In genomic region chr16:20958905-20959304, GRCm38 (mm10) we compare ENCODE assay signal across 8 mouse cellular contexts.
DNase-seq lines count a peak whose midpoint lies in the region; ATAC-seq and TF ChIP-seq lines count a peak whose summit lies in the region.

No protein-coding gene starts in this region.

- H3K27ac ChIP-seq in lung, embryonic 16.5 days (ENCODE audit: low read length): no peak overlapping the region
- H3K27ac ChIP-seq in layer of hippocampus, adult 2 months: no peak overlapping the region

- H3K4me3 ChIP-seq in lung, embryonic 16.5 days (ENCODE audit: low read length): no peak overlapping the region
- H3K4me3 ChIP-seq in layer of hippocampus, adult 2 months: no peak overlapping the region

- 32% methylated on average over 10 of the region's 10 CpGs for WGBS in lung, embryonic 16.5 days

- DNase-seq in layer of hippocampus, adult 11-12 months (ENCODE audit: low spot score): peak; percentile 6
- no peak for DNase-seq in layer of hippocampus, postnatal 25 days (ENCODE audit: extremely low spot score in 1 of 2, low spot score in 1 of 2)
- peak; percentile 59 for DNase-seq in T-cell, adult 2 months (ENCODE audit: low spot score)
- DNase-seq in cerebellum, postnatal 36 days: peak; percentile 15 to 29
- no peak for DNase-seq in MN1 (ENCODE audit: low spot score)
- no peak for DNase-seq in gastrocnemius, adult 8-10 months (ENCODE audit: low spot score in 2 of 2)
- DNase-seq in layer of hippocampus, adult 2 months (ENCODE audit: low spot score in 2 of 2): no peak

- no peaks in the 10 kb centered on the region for H3K9me3 ChIP-seq in lung, embryonic 16.5 days (ENCODE audit: control insufficient read depth, low read length)

- H3K4me1 ChIP-seq in lung, embryonic 16.5 days (replicated peaks; ENCODE audit: control insufficient read depth, insufficient read depth, low read length): no peaks in the 10 kb centered on the region

- peak; percentile 79 for ATAC-seq in lung, embryonic 16.5 days (ENCODE audit: low read depth)

- peak overlapping the region; percentile 40; the same call in 1 of the 2 replicates for H3K4me2 ChIP-seq in lung, embryonic 16.5 days (ENCODE audit: low read depth, low read length)

- H3K27me3 ChIP-seq in lung, embryonic 16.5 days (ENCODE audit: control insufficient read depth, insufficient read depth, low read depth, low read length): no peaks in the 10 kb centered on the region

- no peak overlapping the region for H3K9ac ChIP-seq in lung, embryonic 16.5 days (ENCODE audit: low read length)

- H3K36me3 ChIP-seq in lung, embryonic 16.5 days (ENCODE audit: control insufficient read depth, insufficient read depth, low read length): no peaks in the 10 kb centered on the region

- no peak for TF ChIP-seq CTCF in layer of hippocampus, adult 2 months (conservative IDR thresholded peaks at IDR 0.05)

Comparison
In these comparisons a context has a peak if more than half of its experiments do, and no peak if none do; other contexts are left out.
1. DNase-seq: peak in layer of hippocampus, adult 11-12 months (single experiment), T-cell, adult 2 months (single experiment) and cerebellum, postnatal 36 days (2 of 2); none in layer of hippocampus, postnatal 25 days (0 of 2), MN1 (single experiment), gastrocnemius, adult 8-10 months (0 of 2) and layer of hippocampus, adult 2 months (0 of 2).